Mouse (Mus musculus) neutrophil, adult 59 days (primary cell): ENCODE measurements around the gene Adk. TPM values are rescaled to one million over a fixed set of nuclear protein-coding genes. Genes with fewer than 3 reads are reported as not detected.

Experiments
- total RNA-seq, 2 experiments: library from RNA; stranded (reverse); gene quantifications; 1 replicate in 1 of 2; 2 replicates in 1 of 2; pipeline ENCODE4 v1.2.4; 2023

Gene Adk
- 10 to 100 TPM; 27.5 to 31.3 TPM for total RNA-seq

DNA sequence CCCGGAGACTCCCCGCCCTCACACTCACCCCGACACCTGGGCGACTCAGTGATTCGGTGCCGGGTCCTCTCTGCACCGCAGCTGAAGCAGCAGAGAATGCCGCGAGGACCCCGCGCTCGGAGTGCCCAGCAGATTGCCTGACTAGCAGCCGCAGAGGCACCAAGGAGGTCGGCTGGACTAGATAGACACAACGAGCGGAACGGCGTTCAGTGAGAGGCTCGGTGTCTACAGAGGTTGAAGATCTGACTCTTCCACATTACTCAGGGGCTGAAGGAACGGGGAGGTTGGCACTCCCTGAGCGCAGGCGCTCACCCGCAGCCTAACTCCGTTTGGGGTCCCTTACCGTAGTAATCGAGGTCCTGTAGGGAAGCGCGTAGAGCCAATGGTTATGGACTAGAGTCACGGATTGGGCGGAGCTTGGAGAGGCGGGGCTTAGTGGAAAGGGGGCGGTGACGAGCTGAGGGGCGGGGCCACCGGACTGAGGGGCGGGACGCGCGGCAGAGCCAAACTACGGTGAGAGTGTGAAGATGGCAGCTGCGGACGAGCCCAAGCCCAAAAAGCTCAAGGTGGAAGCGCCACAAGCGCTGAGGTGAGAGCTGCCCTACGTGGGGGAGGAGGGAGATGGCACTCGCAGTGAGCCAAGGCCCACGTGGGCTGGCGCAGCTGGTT lies at the start of gene Adk, which contains the start of gene Ap3m1:
TSS of gene Adk (plus strand) at position 463 of the 669 bp plus-strand sequence.
TSS of gene Ap3m1 (minus strand) at position 397 of the 669 bp plus-strand sequence.

DNA sequence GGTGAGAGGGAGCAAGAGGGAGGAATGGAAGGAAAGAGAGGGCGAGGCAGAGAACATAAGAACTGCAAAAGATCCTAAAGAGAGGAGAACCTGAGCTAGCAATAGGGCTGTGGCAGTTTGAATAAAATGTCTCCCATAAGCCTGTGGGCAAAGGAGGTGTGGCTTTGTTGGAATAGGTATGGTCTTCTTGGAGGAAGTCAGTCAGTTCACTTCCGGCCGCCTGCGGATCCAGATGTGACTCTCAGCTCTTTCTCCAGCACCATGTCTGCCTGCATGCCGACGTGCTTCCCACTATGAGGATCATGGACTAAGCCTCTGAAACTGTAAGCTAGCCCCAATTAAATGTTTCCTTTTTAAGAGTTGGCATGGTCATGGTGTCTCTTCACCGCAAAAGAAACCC lies 428.9 kb downstream of the Adk start, which contains the start of gene Kat6b:
TSS of gene Kat6b (plus strand) at position 204 of the 400 bp plus-strand sequence.

Other genes starting within 250 kb of the Adk start
- gene Plau, start 215.9 kb upstream of the Adk start, total RNA-seq = 10 to 100 TPM; 28.2 to 28.4 TPM
- 100 to 1,000 TPM; 154 to 163 TPM for gene Vcl, start 123.2 kb upstream of the Adk start, total RNA-seq
- 10 to 100 TPM; 67.4 to 68.6 TPM for gene Ap3m1, start 66 bp upstream of the Adk start, total RNA-seq